9 mouse cellular contexts compared by ENCODE assay signal in genomic region chr19:23960275-23960674, GRCm38 (mm10).
DNase-seq lines count a peak whose midpoint lies in the region; ATAC-seq lines count a peak whose summit lies in the region.
"Had no signal": no experiment of that assay in that cellular context is flagged by ENCODE, and none has a peak within 500 bp of the region (broad histone marks: within the 10 kb centered on the region; RNA-seq: fewer than 3 reads in every experiment).

No protein-coding gene starts in this region.

- peak; percentile 46 for DNase-seq in ovary, postnatal 36 days (ENCODE audit: low spot score)
- DNase-seq in ovary, postnatal 14 days (ENCODE audit: low spot score), result no peak
- DNase-seq in midbrain, embryonic 14.5 days, result peak; percentile 73
- no peak for DNase-seq in embryo, embryonic 11 days

- no peak overlapping the region for H3K27ac ChIP-seq in forebrain, embryonic 16.5 days (ENCODE audit: low read length)
- peak overlapping the region; percentile 51; the same call in 1 of the 2 replicates for H3K27ac ChIP-seq in hindbrain, embryonic 16.5 days (ENCODE audit: low read depth, low read length)
- H3K27ac ChIP-seq in midbrain, embryonic 14.5 days (replicated peaks; ENCODE audit: low read depth, low read length), result peak overlapping the region; percentile 68; the same call in 1 of the 2 replicates
- H3K27ac ChIP-seq: liver, embryonic 14.5 days had no signal

- no peak overlapping the region for H3K4me3 ChIP-seq in forebrain, embryonic 16.5 days (replicated peaks; ENCODE audit: low read length)
- no peak overlapping the region for H3K4me3 ChIP-seq in hindbrain, embryonic 16.5 days (ENCODE audit: low read length)
- H3K4me3 ChIP-seq in midbrain, embryonic 14.5 days (replicated peaks; ENCODE audit: low read depth, low read length), result no peak overlapping the region
- H3K4me3 ChIP-seq: erythroblast, embryonic 14.5 days had no signal

- H3K9me3 ChIP-seq in forebrain, embryonic 16.5 days (ENCODE audit: control insufficient read depth, low read length), result no peaks in the 10 kb centered on the region
- peaks cover 3% of the 10 kb centered on the region; the same call in 1 of the 2 replicates for H3K9me3 ChIP-seq in hindbrain, embryonic 16.5 days (ENCODE audit: control insufficient read depth, low read length)
- no peaks in the 10 kb centered on the region for H3K9me3 ChIP-seq in midbrain, embryonic 14.5 days (ENCODE audit: control insufficient read depth, low read length)

- H3K36me3 ChIP-seq in forebrain, embryonic 16.5 days (ENCODE audit: control insufficient read depth, insufficient read depth), result no peaks in the 10 kb centered on the region
- no peaks in the 10 kb centered on the region for H3K36me3 ChIP-seq in hindbrain, embryonic 16.5 days (ENCODE audit: control insufficient read depth, insufficient read depth, low read length)
- no peaks in the 10 kb centered on the region for H3K36me3 ChIP-seq in midbrain, embryonic 14.5 days (ENCODE audit: control insufficient read depth, insufficient read depth, low read length)

- peak; percentile 58 for ATAC-seq in forebrain, embryonic 16.5 days
- ATAC-seq in hindbrain, embryonic 16.5 days, result peak; percentile 64
- no peak for ATAC-seq in midbrain, embryonic 14.5 days (ENCODE audit: low FRiP score, low TSS enrichment)
- ATAC-seq in megakaryocyte-erythroid progenitor cell, adult 5-6 weeks (replicated peaks; ENCODE audit: low FRiP score, low TSS enrichment, poor library complexity, severe bottlenecking), result no peak

- 7% methylated on average over 3 of the region's 3 CpGs for WGBS in forebrain, embryonic 16.5 days
- 14% methylated on average over 3 of the region's 3 CpGs for WGBS in hindbrain, embryonic 16.5 days
- WGBS in midbrain, embryonic 14.5 days, result 24% methylated on average over 3 of the region's 3 CpGs

- H3K4me2 ChIP-seq in forebrain, embryonic 16.5 days (ENCODE audit: low read length), result no peak overlapping the region
- no peak overlapping the region for H3K4me2 ChIP-seq in hindbrain, embryonic 16.5 days (ENCODE audit: low read length)
- no peak overlapping the region for H3K4me2 ChIP-seq in midbrain, embryonic 14.5 days (ENCODE audit: low read length)

- H3K9ac ChIP-seq in forebrain, embryonic 16.5 days (replicated peaks; ENCODE audit: low read depth, low read length), result no peak overlapping the region
- no peak overlapping the region for H3K9ac ChIP-seq in hindbrain, embryonic 16.5 days (ENCODE audit: low read depth, low read length)
- H3K9ac ChIP-seq in midbrain, embryonic 14.5 days (replicated peaks; ENCODE audit: low read length), result no peak overlapping the region
- H3K9ac ChIP-seq: liver, embryonic 14.5 days had no signal

- peaks cover 19% of the 10 kb centered on the region for H3K4me1 ChIP-seq in forebrain, embryonic 16.5 days (replicated peaks; ENCODE audit: control insufficient read depth, insufficient read depth, low read length)
- peaks cover 12% of the 10 kb centered on the region for H3K4me1 ChIP-seq in hindbrain, embryonic 16.5 days (ENCODE audit: control insufficient read depth, insufficient read depth, low read depth, low read length)
- peaks cover 15% of the 10 kb centered on the region for H3K4me1 ChIP-seq in midbrain, embryonic 14.5 days (ENCODE audit: control insufficient read depth, insufficient read depth, low read length)

- no peaks in the 10 kb centered on the region for H3K27me3 ChIP-seq in forebrain, embryonic 16.5 days (replicated peaks; ENCODE audit: control insufficient read depth, insufficient read depth, low read length)
- no peaks in the 10 kb centered on the region for H3K27me3 ChIP-seq in hindbrain, embryonic 16.5 days (replicated peaks; ENCODE audit: control insufficient read depth, insufficient read depth, low read length)
- no peaks in the 10 kb centered on the region for H3K27me3 ChIP-seq in midbrain, embryonic 14.5 days (ENCODE audit: control insufficient read depth, insufficient read depth, low read length)

Comparison
In these comparisons a context has a peak if more than half of its experiments do, and no peak if none do; other contexts are left out.
1. DNase-seq: peak in ovary, postnatal 36 days (single experiment) and midbrain, embryonic 14.5 days (single experiment); none in ovary, postnatal 14 days (single experiment) and embryo, embryonic 11 days (single experiment).
2. ATAC-seq: peak in forebrain, embryonic 16.5 days (single experiment) and hindbrain, embryonic 16.5 days (single experiment); none in midbrain, embryonic 14.5 days (single experiment) and megakaryocyte-erythroid progenitor cell, adult 5-6 weeks (single experiment).